Mouse (Mus musculus) telencephalon, adult 2 months (tissue): ENCODE data around the gene H13.

Experiments
- DNase-seq: peaks from one replicate; pipeline ENCODE4 v3.0.0-alpha.2; 2011; ENCODE audit warnings: low read depth, low spot score

Gene H13

DNA sequence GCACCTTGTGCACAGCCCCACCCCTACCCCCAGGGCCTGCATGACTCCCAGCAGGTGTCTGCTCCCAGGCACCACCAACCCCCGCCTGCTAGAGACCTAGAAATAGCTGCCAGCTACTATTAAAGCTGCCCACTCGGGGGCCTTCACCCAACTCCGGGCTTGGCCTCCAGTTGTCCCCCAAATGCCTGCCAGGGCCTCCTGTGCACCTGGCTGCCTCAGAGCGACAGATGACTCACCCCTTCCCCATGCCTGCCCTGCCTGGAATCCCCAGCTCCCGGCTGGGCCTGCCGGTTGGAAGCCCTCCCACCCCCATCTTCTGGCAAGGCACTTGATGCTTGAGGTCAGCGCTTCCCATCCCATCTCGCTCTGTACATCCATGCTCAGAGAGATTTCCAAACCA is 31.5 kb downstream of the H13 start:
- DNase-seq = no peak

DNA sequence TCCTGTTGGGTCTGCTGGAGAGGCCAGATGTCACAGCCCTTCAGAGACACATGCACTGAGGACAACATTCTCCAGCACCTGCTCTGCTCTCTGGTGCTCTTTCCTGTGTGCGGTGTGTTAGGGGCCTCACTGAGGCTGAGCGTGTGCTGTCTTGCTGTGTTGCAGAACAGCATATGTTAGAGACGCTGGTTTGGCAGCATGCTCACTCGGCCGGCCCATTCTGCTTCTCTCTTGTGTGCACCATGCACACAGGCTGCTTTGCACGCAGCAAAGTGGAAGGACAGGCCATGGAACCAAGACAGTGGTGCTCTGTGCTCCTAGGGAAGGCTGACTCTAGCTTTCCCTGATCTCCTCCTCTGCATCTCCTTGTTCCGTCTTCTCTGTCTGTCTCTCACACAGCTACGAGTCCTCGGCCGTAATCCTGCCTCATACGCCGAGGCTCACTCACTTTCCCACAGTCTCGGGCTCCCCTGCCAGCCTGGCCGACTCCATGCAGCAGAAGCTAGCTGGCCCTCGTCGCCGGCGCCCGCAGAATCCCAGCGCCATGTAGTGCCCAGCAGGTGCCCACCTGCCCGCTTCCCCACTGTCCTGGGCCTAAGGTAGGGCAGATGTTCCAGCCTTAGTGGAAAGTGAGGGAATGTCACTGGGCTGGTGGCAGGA is 34.5 kb downstream of the H13 start:
- no peak for DNase-seq

DNA sequence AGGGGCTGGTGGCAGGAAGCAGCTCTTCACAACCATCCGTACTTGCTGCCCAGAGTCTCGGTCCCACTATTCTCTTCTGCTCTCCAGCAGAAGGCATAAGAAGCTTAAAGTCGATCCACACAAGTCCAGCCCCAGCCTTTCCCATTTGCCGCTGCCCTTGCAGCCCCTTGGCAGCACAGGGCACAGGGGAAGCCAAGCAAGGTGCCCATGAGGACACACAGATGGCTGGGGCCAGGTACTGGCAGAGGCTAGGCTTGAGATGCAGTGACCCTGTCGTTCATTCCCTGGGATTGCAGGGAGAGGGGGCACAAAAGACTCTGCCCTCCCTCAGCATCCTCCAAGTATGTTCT is 35.0 kb downstream of the H13 start:
- DNase-seq = no peak

GRCm38 (mm10) chr2:152704811-152705370 is 35.6 kb downstream of the H13 start:
- DNase-seq = no peak

DNA sequence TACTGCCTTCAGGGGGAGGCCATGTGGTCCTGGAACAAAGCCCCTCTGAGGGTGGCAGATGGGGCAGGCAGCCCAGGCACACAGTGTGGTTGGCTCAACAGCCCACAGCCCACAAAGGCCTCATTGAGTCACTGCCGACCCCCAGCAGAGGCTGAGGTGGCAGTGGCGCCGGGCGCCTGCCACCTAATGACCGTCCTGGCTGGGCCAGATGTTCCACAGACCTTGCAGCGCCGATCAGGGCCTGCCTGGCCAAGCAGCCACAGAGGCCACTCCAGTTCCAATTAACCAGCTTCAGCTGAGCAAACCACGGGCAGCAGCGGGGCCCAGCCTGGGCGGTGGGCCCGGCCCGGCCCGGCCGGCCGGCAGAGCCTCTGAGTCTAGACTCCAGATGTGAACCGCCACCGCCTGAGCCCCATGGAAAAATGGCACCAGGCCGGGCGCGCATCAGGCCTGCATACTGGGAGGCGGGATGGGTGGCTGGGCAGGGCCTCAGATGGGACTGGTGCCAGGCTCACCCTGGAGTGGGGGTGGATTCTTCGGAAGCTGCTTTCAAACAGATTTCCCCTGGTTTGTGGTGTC is 36.8 kb downstream of the H13 start:
- no peak for DNase-seq

DNA sequence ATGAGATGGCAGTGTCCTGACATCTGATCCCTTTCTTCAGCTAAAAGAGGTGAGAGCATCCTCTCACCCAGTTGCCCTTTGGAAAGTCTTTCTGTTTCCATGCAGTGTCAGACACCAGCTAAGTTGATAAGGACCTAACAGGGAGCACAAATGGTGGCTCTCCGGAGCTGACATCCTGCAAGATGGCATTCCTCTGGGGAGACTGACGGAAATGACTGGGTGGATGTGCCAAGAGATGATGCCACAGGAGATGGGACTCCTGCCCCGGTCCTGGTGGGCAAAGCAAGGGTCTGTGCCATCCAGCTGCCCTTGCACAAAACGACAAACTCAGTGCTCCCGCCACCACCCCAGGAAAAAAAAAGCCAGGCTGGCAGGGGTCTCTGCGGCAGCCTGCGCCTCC is 37.9 kb downstream of the H13 start:
- DNase-seq = no peak

DNA sequence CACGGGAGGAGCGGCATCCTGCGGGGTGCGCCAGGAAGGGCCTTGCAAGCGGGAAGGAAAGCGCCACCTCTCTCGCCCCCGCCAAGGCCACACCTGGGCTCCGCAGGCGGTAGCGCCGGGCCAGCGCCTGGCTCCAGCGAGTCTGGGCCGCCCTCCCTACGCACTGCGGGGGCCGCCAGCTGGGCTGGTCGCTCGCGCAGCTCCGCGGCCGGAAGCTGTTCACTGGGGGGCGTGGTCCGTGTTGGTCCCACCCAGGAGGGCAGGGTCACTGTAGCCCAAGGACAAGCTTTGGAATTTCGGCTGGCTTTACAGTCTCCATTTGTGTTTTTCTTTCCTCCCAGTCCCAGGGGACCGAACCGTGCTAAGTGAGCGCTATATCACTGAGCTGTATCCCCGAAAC is 38.4 kb downstream of the H13 start:
- DNase-seq = peak; percentile 61

DNA sequence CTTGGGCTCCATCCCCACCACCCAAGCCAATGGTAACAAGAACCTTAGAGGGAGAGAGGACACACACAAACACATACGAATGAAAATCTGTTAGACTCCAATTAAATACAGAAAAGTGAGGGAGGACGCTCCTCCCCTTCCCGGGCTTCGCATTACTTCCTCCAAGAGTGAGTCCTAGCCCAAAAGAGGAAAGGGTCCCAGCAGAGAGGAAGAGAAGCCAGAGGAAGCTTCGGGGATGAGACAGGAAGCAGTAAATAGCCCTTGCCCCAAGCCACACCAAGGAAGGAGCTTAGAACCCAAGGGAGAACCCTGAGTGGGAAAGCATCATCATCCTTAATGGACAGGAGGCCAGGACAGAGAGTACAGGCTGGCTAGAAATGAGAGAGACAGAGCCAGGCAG is 39.8 kb downstream of the H13 start:
- DNase-seq = no peak

- no peak for DNase-seq
Observed at GRCm38 (mm10) chr2:152716241-152716772, 47.0 kb downstream of the H13 start.

- DNase-seq = no peak
Observed at GRCm38 (mm10) chr2:152717652-152718051, 48.4 kb downstream of the H13 start.

GRCm38 (mm10) chr2:152718076-152718475 is 48.8 kb downstream of the H13 start:
- no peak for DNase-seq

- DNase-seq = no peak
Observed at GRCm38 (mm10) chr2:152723651-152724331, 54.5 kb downstream of the H13 start.

DNA sequence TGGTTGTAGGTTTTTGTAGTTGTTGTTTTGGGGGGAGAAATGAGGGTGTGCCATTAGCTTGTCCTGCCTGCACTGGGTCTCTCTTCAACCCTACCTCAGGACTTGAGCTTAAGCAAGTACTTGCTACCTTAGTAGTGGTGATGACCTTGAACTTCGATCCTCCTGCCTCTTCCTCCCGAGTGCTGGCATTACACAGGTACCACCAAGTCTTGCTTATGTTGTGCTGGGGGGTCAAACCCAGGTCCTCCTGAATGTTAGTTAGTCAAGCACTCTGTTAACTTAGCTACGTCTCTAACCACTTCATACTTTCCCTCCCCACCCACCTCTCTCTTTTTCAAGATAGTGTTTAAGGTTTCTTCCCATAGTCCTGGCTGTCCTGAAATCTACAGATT is 55.1 kb downstream of the H13 start:
- DNase-seq = no peak

DNA sequence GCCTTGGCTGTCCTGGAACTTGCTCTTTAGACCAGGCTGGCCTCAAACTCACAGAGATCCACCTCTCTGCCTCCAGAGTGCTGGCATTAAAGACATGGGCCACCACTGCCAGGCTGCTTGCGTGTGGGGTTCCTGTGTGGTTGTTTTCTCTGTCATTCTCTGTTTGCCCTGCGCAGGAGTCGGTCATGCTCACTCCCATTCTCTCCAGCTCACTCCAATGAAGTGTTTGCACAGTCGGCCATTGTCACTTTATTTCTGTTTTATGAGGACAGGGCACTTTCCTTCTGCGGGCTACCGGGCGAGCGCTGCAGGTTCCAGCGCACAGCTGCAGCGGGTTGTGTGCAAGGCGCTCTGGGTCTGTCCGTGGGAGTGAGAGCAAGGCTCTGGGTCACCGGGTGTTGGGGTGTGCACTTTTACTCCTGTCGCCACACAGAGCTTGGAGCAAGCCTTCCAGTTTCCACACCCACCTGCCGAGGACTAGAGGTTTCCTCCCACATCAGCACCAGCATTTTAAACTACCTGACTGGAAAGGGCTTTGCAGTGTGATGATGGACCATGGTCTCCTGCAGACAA is 56.0 kb downstream of the H13 start:
- no peak for DNase-seq

DNA sequence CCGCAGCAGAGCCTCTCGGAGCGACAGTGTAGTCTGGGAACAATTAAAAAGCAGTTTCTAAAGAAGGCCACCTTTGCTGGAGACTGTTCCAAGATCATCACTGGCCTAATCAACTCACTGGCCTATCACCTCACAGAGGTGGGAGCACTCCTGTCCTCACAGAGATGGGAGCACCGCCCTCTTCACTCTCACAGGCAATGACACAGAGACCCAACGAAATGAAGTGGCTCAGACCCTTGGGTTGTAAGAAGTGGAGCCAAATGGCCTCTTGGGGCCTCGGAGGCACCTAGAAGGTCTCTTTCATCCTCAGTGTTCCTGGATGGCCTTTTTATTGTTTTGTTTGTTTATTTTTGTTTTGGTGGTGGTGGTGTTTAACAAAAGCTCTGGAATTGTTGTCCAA is 57.0 kb downstream of the H13 start:
- DNase-seq = no peak

DNA sequence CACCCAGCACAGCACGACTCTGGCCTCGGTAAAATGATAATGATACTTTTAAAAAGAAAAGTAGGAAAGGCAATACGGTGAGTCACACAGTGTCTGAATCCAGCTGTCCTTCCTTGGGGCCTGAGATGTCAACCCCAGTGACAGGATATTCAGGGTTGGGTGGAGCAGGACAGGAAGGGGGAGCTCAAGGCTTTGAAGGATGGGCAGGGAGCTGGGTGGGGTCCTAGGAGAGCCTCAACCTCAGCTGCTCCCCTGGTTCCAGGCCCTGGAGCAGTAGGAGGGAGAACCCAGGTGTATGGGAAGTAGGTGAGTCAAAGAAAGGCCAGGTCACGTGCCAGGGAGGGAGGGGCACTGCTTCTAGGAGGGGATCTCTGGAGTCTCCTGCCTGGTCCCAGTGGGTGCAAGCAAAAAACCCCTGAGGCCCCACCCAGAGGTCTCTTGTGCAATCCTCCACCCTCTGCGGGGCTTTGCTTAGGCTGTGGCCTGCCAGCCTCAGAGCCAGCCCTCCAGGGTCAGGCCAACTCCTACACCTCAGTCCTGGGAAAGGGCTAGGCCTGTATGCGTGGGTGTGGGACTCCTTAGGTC is 57.6 kb downstream of the H13 start:
- no peak for DNase-seq

- no peak for DNase-seq
Observed at GRCm38 (mm10) chr2:152727795-152728510, 58.7 kb downstream of the H13 start.

DNA sequence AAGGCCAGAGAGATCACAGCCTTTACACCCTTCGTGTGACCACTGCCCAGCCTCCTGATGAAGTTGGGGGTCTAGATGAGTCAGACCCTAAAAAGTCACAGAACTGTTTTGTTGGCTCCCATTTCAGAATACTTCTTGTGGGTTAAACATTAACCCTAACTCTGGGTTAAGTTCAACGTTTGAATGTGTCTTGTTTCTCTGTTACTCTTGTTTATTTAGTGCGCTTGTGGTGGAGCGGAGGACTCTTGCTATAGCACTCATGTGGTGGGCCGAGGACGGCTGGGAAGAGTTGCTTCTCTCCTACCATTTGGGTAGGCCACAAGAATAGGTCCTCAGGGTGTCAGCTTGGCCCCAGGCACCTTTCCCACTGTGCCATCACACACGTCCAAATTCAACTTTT is 59.3 kb downstream of the H13 start:
- DNase-seq = no peak

DNA sequence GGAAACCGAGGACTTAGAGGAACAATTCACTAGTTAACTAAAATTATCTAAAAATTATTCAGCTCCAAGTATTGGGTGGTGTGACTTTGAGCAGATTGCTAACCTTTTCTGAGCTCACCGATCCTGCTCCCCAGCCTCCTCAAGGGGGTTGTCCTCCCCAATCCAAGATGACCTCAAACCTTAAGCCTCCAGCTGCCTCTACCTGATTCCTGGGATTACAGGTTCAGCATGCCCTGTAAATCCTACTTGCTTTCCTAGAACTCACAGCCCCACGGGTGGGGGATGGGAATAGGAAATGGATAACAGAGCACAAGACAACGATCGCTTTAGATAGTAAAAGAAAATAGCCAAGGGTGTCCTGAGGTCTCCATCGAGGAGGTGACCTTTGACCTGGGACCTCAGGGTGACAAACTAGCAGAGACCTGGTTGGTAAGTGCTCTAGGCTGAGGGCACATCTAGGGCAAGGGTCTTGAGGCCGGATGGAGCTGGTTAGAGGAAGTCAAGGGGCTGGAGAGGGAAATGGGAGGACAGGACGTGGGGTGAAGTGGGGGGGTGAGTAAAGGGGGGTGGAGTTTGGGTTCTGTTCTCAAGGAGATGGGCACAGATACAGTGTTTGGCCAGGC is 59.9 kb downstream of the H13 start:
- DNase-seq = no peak

GRCm38 (mm10) chr2:152729636-152730020 is 60.4 kb downstream of the H13 start:
- no peak for DNase-seq

GRCm38 (mm10) chr2:152733201-152733600 is 63.9 kb downstream of the H13 start:
- no peak for DNase-seq
